Mouse (Mus musculus) embryonic facial prominence, embryonic 14.5 days (tissue): ENCODE measurements at regions not wholly inside any gene's neighbourhood (a gene's known extent, or its start where the extent isn't known, plus 50 kb on each side); places are given as distances from the start of the nearest gene placed in this dataset.
A peak's percentile ranks its signal among the peaks of the same experiment; 100 is the strongest.

Experiments used
- ATAC-seq: fragments of 200-750 bp; cut with Nextera tagmentation; 2 replicates; pipeline ENCODE4 v1.8.0; 2017; ENCODE audit warnings: low read depth, moderate number of reproducible peaks, moderate TSS enrichment
- DNase-seq: peaks from one replicate; pipeline ENCODE4 v3.0.0-alpha.2; 2015; ENCODE audit warnings: low spot score
- H3K27ac ChIP-seq: fragments of 300-500 bp; sonication (generic); replicated peaks from 2 replicates; pipeline ENCODE4 v1.5.1; 2014; ENCODE audit warnings: low read depth, mild to moderate bottlenecking, low read length, moderate library complexity
- H3K27me3 ChIP-seq: fragments of 300-500 bp; sonication (generic); replicated peaks from 2 replicates; pipeline ENCODE4 v1.6.1; 2014; ENCODE audit warnings: low read length; ENCODE audit not compliant: control insufficient read depth, insufficient read depth
- H3K36me3 ChIP-seq: fragments of 300-500 bp; sonication (generic); 2 replicates; pipeline ENCODE4 v1.6.1; 2014; ENCODE audit warnings: low read length, mixed read lengths; ENCODE audit not compliant: control insufficient read depth, insufficient read depth
- H3K4me1 ChIP-seq: fragments of 300-500 bp; sonication (generic); 2 replicates; pipeline ENCODE4 v1.6.1; 2014; ENCODE audit warnings: antibody characterized with exemption, low read length; ENCODE audit not compliant: control insufficient read depth, insufficient read depth
- H3K4me2 ChIP-seq: fragments of 300-500 bp; sonication (generic); 2 replicates; pipeline ENCODE4 v1.6.1; 2014; ENCODE audit warnings: low read depth, mild to moderate bottlenecking, low read length, moderate library complexity, mixed read lengths
- H3K4me3 ChIP-seq: fragments of 300-500 bp; sonication (generic); 2 replicates; pipeline ENCODE4 v1.5.1; 2014; ENCODE audit warnings: low read depth, mild to moderate bottlenecking, low read length
- H3K9ac ChIP-seq: fragments of 300-500 bp; sonication (generic); 2 replicates; pipeline ENCODE4 v1.6.1; 2014; ENCODE audit warnings: low read depth, mild to moderate bottlenecking, low read length, moderate library complexity, mixed read lengths
- H3K9me3 ChIP-seq: fragments of 300-500 bp; sonication (generic); 2 replicates; pipeline ENCODE4 v1.6.1; 2016; ENCODE audit warnings: low read length; ENCODE audit not compliant: control insufficient read depth
- WGBS: fragments of 180-500 bp; shearing (Covaris S2); extraction: QIAGEN DNeasy Blood & Tissue Kit; methylation state at CpG from one replicate; pipeline ENCODE4 v1.1.7; 2014; 5-methylcytosine and 5-hydroxymethylcytosine counted together

DNA sequence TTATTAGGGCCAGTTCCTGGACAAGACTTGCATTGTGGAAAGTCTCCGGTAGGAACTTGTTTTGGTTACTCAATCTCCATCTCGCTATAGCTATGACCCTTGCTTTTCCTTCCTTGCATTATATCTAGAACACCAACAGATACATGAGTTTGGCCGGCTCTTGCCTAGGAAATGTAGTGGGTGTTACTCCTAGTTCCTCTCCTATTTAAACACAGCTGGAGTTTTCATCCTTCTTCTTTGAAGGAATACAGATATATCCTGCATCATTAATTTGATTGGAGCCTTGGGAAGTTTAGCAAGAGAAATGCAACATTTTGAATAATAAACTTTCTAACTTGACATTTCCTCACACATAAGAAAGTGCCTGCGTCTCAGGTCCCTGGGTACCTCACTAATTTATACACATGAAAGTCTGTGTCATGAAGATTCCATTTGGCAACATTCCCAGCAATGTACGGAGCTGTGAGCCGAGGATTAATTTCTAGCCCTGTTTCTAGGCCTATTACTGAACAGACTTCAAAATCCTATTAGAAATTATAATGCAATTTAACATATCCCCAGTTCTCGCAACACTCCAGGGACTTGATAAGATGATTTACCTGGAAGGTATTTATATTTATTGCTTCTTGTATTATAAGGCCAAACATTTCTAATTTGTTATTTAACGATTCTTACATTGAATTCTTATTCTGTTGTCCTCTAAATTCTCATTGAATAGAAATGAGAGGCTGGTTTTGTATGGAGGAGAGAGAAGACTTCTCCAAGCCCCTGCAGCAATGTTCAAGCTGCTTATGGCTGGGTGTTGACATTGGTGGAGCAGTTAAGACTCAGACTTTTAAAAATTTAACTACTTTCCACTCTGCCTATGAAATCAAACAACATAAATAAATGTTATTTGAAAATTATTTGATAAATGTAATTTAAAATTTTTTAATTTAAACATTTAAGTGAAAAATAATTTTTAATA lies 62.3 kb downstream of the Sntn start:
- H3K9ac ChIP-seq, result no peak overlapping the region
- no peak overlapping the region for H3K4me3 ChIP-seq
- H3K27me3 ChIP-seq, result no peaks in the 10 kb centered on the region
- H3K36me3 ChIP-seq, result no peaks in the 10 kb centered on the region
- H3K4me1 ChIP-seq, result no peaks in the 10 kb centered on the region
- H3K27ac ChIP-seq, result no peak overlapping the region
- ATAC-seq, result no peak
- whole genome bisulfite sequencing, result 47% methylated on average over 8 of the region's 8 CpGs
- no peaks in the 10 kb centered on the region for H3K9me3 ChIP-seq
- peak; percentile 59 for DNase-seq
- H3K4me2 ChIP-seq, result no peak overlapping the region
